Mouse (Mus musculus) lung, postnatal 36 days (tissue): Measurements from ENCODE around the gene Kri1.
"Not testable (repeated sequence)": the region's sequence is repeated elsewhere in the genome, so short reads cannot be mapped to it uniquely, and the experiment has no call there.

Experiments
- DNase-seq: peaks from one replicate; pipeline ENCODE4 v3.0.0; 2022; ENCODE audit warnings: mixed read lengths

The Kri1 gene

GRCm38 (mm10) chr9:21287571-21288402 is at the start of gene Kri1:
Gene Kri1, minus strand, starts transcription at chr9:21287969.
- peak; percentile 100 for DNase-seq

GRCm38 (mm10) chr9:21336491-21336890 is 48.7 kb upstream of the Kri1 start:
- no peak for DNase-seq

GRCm38 (mm10) chr9:21335391-21335790 is 47.6 kb upstream of the Kri1 start:
- DNase-seq = peak; percentile 26

GRCm38 (mm10) chr9:21334747-21335146 is 47.0 kb upstream of the Kri1 start:
- DNase-seq = no peak

- no peak for DNase-seq
Observed at GRCm38 (mm10) chr9:21333523-21333922, 45.8 kb upstream of the Kri1 start.

- no peak for DNase-seq
Observed at GRCm38 (mm10) chr9:21332161-21333061, 44.6 kb upstream of the Kri1 start.

GRCm38 (mm10) chr9:21331365-21332140 is 43.8 kb upstream of the Kri1 start:
- DNase-seq = no peak

- peak; percentile 40 for DNase-seq
Observed at GRCm38 (mm10) chr9:21329699-21330289, 42.0 kb upstream of the Kri1 start.

- DNase-seq = peak; percentile 87
Observed at GRCm38 (mm10) chr9:21329041-21329440, 41.3 kb upstream of the Kri1 start.

- peak; percentile 26 for DNase-seq
Observed at GRCm38 (mm10) chr9:21328041-21328440, 40.3 kb upstream of the Kri1 start.

- no peak for DNase-seq
Observed at GRCm38 (mm10) chr9:21327569-21327968, 39.8 kb upstream of the Kri1 start.

GRCm38 (mm10) chr9:21324269-21324668 is 36.5 kb upstream of the Kri1 start:
- DNase-seq = peak; percentile 78

- not testable (repeated sequence) for DNase-seq
Observed at GRCm38 (mm10) chr9:21322917-21323297, 35.1 kb upstream of the Kri1 start.

GRCm38 (mm10) chr9:21322211-21322916 is 34.6 kb upstream of the Kri1 start:
- no peak for DNase-seq

GRCm38 (mm10) chr9:21321513-21321835 is 33.7 kb upstream of the Kri1 start:
- DNase-seq = peak; percentile 76

- DNase-seq = peak; percentile 88
Observed at GRCm38 (mm10) chr9:21320619-21321512, 33.1 kb upstream of the Kri1 start, which contains the start of gene Slc44a2. Gene Slc44a2, plus strand, starts transcription at chr9:21320698.

- no peak for DNase-seq
Observed at GRCm38 (mm10) chr9:21320280-21320618, 32.5 kb upstream of the Kri1 start.

GRCm38 (mm10) chr9:21319503-21319902 is 31.7 kb upstream of the Kri1 start:
- DNase-seq = no peak

- no peak for DNase-seq
Observed at GRCm38 (mm10) chr9:21318792-21319191, 31.0 kb upstream of the Kri1 start.

- DNase-seq = peak; percentile 39
Observed at GRCm38 (mm10) chr9:21316696-21317095, 28.9 kb upstream of the Kri1 start.

GRCm38 (mm10) chr9:21315421-21315820 is 27.7 kb upstream of the Kri1 start:
- DNase-seq = no peak
